Comparison of ENCODE assay signal across 9 mouse cellular contexts in the genomic region with DNA sequence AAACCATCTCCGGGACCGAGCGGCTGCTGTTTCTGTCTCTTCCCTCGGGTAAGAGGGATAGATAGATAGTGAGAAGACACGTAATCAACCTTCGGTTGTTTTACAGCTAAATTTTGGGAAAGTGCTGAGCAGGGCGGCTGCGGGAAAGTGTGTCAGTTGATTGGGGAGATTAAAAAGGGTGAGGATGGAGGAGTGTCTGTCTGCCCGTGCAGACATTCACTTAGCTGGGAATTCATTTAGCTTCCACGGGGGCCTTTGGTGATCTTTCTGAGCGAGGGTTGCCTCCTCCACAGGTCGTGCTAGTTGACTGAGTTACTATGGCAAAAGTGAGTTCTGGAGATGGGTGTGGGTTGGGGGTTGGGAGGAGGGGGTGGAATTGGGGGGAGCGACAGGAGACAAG. TPM values are rescaled to one million over a fixed set of nuclear protein-coding genes. Genes with fewer than 3 reads are reported as not detected.
DNase-seq lines count a peak whose midpoint lies in the region; ATAC-seq lines count a peak whose summit lies in the region.
"Had no signal": no experiment of that assay in that cellular context is flagged by ENCODE, and none has a peak within 500 bp of the region (broad histone marks: within the 10 kb centered on the region; RNA-seq: fewer than 3 reads in every experiment).

No protein-coding gene starts in this region.

- H3K27me3 ChIP-seq in kidney, embryonic 16.5 days (ENCODE audit: insufficient read depth, low read length), result peaks cover 14% of the 10 kb centered on the region; the same call in 1 of the 2 replicates
- H3K27me3 ChIP-seq in forebrain, embryonic 13.5 days, result peaks cover 24% of the 10 kb centered on the region
- peaks cover 6% of the 10 kb centered on the region; the same call in 1 of the 2 replicates for H3K27me3 ChIP-seq in limb, embryonic 11.5 days (ENCODE audit: control insufficient read depth, insufficient read depth, low read length)
- H3K27me3 ChIP-seq in neural tube, embryonic 13.5 days, result peaks cover 42% of the 10 kb centered on the region

- H3K27ac ChIP-seq in kidney, embryonic 16.5 days (ENCODE audit: low read length), result no peak overlapping the region
- no peak overlapping the region for H3K27ac ChIP-seq in forebrain, embryonic 13.5 days
- H3K27ac ChIP-seq in limb, embryonic 11.5 days (replicated peaks; ENCODE audit: low read depth, low read length), result no peak overlapping the region
- no peak overlapping the region; the same call in 1 of the 2 replicates for H3K27ac ChIP-seq in neural tube, embryonic 13.5 days (replicated peaks)

- no peak for ATAC-seq in kidney, embryonic 16.5 days (ENCODE audit: low FRiP score, low TSS enrichment)
- no peak for ATAC-seq in forebrain, embryonic 13.5 days
- ATAC-seq in limb, embryonic 11.5 days (ENCODE audit: insufficient number of reproducible peaks, low FRiP score, low TSS enrichment, low read depth), result no peak
- no peak for ATAC-seq in neural tube, embryonic 13.5 days (ENCODE audit: low read depth)

- WGBS in kidney, embryonic 16.5 days, result 4% methylated on average over 13 of the region's 13 CpGs
- WGBS in forebrain, embryonic 13.5 days, result 3% methylated on average over 13 of the region's 13 CpGs
- whole genome bisulfite sequencing in limb, embryonic 11.5 days, result 7% methylated on average over 13 of the region's 13 CpGs
- 5% methylated on average over 13 of the region's 13 CpGs for WGBS in neural tube, embryonic 13.5 days

- intact Hi-C loops in gastrocnemius, postnatal 36 days (cut with DNase I), result no loop called here

- H3K9me3 ChIP-seq in kidney, embryonic 16.5 days (ENCODE audit: low read length), result no peaks in the 10 kb centered on the region; the same call in 1 of the 2 replicates
- no peaks in the 10 kb centered on the region for H3K9me3 ChIP-seq in forebrain, embryonic 13.5 days (replicated peaks)
- H3K9me3 ChIP-seq in limb, embryonic 11.5 days (ENCODE audit: control insufficient read depth, low read length), result no peaks in the 10 kb centered on the region
- no peaks in the 10 kb centered on the region for H3K9me3 ChIP-seq in neural tube, embryonic 13.5 days

- no peaks in the 10 kb centered on the region for H3K36me3 ChIP-seq in kidney, embryonic 16.5 days (ENCODE audit: insufficient read depth, low read length)
- H3K36me3 ChIP-seq in forebrain, embryonic 13.5 days (ENCODE audit: poor library complexity, severe bottlenecking), result no peaks in the 10 kb centered on the region
- H3K36me3 ChIP-seq in limb, embryonic 11.5 days (ENCODE audit: control insufficient read depth, insufficient read depth, low read length), result no peaks in the 10 kb centered on the region; the same call in 1 of the 2 replicates
- no peaks in the 10 kb centered on the region for H3K36me3 ChIP-seq in neural tube, embryonic 13.5 days

- peak overlapping the region; percentile 63 for H3K4me3 ChIP-seq in kidney, embryonic 16.5 days (ENCODE audit: low read length)
- peak overlapping the region; percentile 56; the same call in 1 of the 2 replicates for H3K4me3 ChIP-seq in forebrain, embryonic 13.5 days
- H3K4me3 ChIP-seq in limb, embryonic 11.5 days (ENCODE audit: low read depth, low read length), result peak overlapping the region; percentile 68
- peak overlapping the region; percentile 76 for H3K4me3 ChIP-seq in neural tube, embryonic 13.5 days

- no peak for DNase-seq in kidney, adult 8-10 months
- no peak for DNase-seq in limb, embryonic 11.5 days (ENCODE audit: low spot score)
- no peak for DNase-seq in ovary, postnatal 36 days (ENCODE audit: low spot score)
- DNase-seq in gastrocnemius, postnatal 36 days, result no peak
- no peak for DNase-seq in layer of hippocampus, postnatal 10 days (ENCODE audit: low spot score in 2 of 2)

- H3K4me1 ChIP-seq in kidney, embryonic 16.5 days (ENCODE audit: insufficient read depth, low read length), result peaks cover 8% of the 10 kb centered on the region; the same call in 1 of the 2 replicates
- H3K4me1 ChIP-seq in forebrain, embryonic 13.5 days, result peaks cover 12% of the 10 kb centered on the region
- H3K4me1 ChIP-seq in limb, embryonic 11.5 days (ENCODE audit: control insufficient read depth, insufficient read depth, low read length), result no peaks in the 10 kb centered on the region
- peaks cover 24% of the 10 kb centered on the region for H3K4me1 ChIP-seq in neural tube, embryonic 13.5 days (replicated peaks)

- H3K9ac ChIP-seq in kidney, embryonic 16.5 days (replicated peaks; ENCODE audit: low read length), result peak overlapping the region; percentile 74; the same call in 1 of the 2 replicates
- no peak overlapping the region for H3K9ac ChIP-seq in forebrain, embryonic 13.5 days
- H3K9ac ChIP-seq in limb, embryonic 11.5 days (ENCODE audit: low read length), result no peak overlapping the region; the same call in 1 of the 2 replicates
- peak overlapping the region; percentile 78; the same call in 1 of the 2 replicates for H3K9ac ChIP-seq in neural tube, embryonic 13.5 days

- peak overlapping the region; percentile 96 for H3K4me2 ChIP-seq in kidney, embryonic 16.5 days (replicated peaks; ENCODE audit: low read depth, low read length)
- peak overlapping the region; percentile 97 for H3K4me2 ChIP-seq in forebrain, embryonic 13.5 days
- peak overlapping the region; percentile 97; the same call in 1 of the 2 replicates for H3K4me2 ChIP-seq in limb, embryonic 11.5 days (ENCODE audit: low read depth, severe bottlenecking)
- peak overlapping the region; percentile 99 for H3K4me2 ChIP-seq in neural tube, embryonic 13.5 days

RNA-seq across cellular contexts. Expression of a gene that starts 1.3 kb away (rescaled TPM):
- 30.9 and 32.8 TPM in 2 replicates for polyA plus RNA-seq in kidney, embryonic 16.5 days (2015; fragmentation: Nextera tagmentation; extraction: Ambion mirVana)
- polyA plus RNA-seq in forebrain, embryonic 13.5 days (2015; fragmentation: Nextera tagmentation; extraction: Ambion mirVana), result 2.7 and 3.1 TPM in 2 replicates
- polyA plus RNA-seq in limb, embryonic 11.5 days (2014; fragmentation: Nextera tagmentation; extraction: Ambion mirVana), result 39.2 and 41.7 TPM in 2 replicates
- 10.3 and 13.0 TPM in 2 replicates for polyA plus RNA-seq in neural tube, embryonic 13.5 days (2015; fragmentation: Nextera tagmentation; extraction: Ambion mirVana)
- 10 to 100 TPM; 12.6 to 13.5 TPM for total RNA-seq in gastrocnemius, postnatal 36 days (2021)
- total RNA-seq in layer of hippocampus, postnatal 10 days (2021), result 10 to 100 TPM; 28.4 to 29.5 TPM
- total RNA-seq: MEL had no signal

Comparison
In these comparisons a context has a peak if more than half of its experiments do, and no peak if none do; other contexts are left out.
1. H3K9ac ChIP-seq: peak in kidney, embryonic 16.5 days (single experiment) and neural tube, embryonic 13.5 days (single experiment); none in forebrain, embryonic 13.5 days (single experiment) and limb, embryonic 11.5 days (single experiment).
2. Peak in every context shown above with its lines, with median percentiles within 50 percentile points of each other: H3K4me2 ChIP-seq and H3K4me3 ChIP-seq.